Mouse (Mus musculus) gastrocnemius, adult 2 months (tissue): ENCODE data around the gene 4930404N11Rik. TPM values are rescaled to one million over a fixed set of nuclear protein-coding genes. Genes with fewer than 3 reads are reported as not detected.

Experiments
- DNase-seq: peaks from one replicate; pipeline ENCODE4 v3.0.0; 2022
- H3K27ac ChIP-seq: fragments of 200-600 bp; 2 replicates; pipeline ENCODE4 v1.8.1; 2022; ENCODE audit warnings: mild to moderate bottlenecking
- H3K4me3 ChIP-seq: fragments of 200-600 bp; 2 replicates; pipeline ENCODE4 v1.8.1; 2022; ENCODE audit warnings: mild to moderate bottlenecking, moderate library complexity
- CTCF ChIP-seq: fragments of 200-600 bp; IDR thresholded peaks from 2 replicates; pipeline ENCODE4 v1.8.1; 2022; ENCODE audit warnings: antibody characterized with exemption, mild to moderate bottlenecking, moderate library complexity
- intact Hi-C: fragments of 180-260 bp; cut with DNase I; formaldehyde crosslinking; loops from one replicate; pipeline ENCODE4 v1.15.1; 2025
- total RNA-seq, 2 experiments: library from RNA; stranded (reverse); gene quantifications; 2 replicates each; pipeline ENCODE4 v1.2.3; 2021

The 4930404N11Rik gene
- total RNA-seq, 2 experiments from 2014 or later: 0.89 to 1.2 TPM

- no peak overlapping the region for H3K27ac ChIP-seq
- no peak overlapping the region for H3K4me3 ChIP-seq
- no peak for TF ChIP-seq CTCF
- intact Hi-C loops: loop anchor here (10.0 kb wide), 1 partner anchor 169 kb away; the partner anchor contains the start of gene Gna11
- no peak for DNase-seq
These were observed 9.7 kb upstream of the 4930404N11Rik start for GRCm38 (mm10) chr10:81375322-81375721.

- no peak for TF ChIP-seq CTCF
- Histone ChIP-seq H3K27ac (no peak overlapping the region), H3K4me3 (no peak overlapping the region)
- DNase-seq: no peak
- intact Hi-C loops: no loop called here
These were observed 1.5 kb upstream of the 4930404N11Rik start for GRCm38 (mm10) chr10:81367207-81367495.

DNA sequence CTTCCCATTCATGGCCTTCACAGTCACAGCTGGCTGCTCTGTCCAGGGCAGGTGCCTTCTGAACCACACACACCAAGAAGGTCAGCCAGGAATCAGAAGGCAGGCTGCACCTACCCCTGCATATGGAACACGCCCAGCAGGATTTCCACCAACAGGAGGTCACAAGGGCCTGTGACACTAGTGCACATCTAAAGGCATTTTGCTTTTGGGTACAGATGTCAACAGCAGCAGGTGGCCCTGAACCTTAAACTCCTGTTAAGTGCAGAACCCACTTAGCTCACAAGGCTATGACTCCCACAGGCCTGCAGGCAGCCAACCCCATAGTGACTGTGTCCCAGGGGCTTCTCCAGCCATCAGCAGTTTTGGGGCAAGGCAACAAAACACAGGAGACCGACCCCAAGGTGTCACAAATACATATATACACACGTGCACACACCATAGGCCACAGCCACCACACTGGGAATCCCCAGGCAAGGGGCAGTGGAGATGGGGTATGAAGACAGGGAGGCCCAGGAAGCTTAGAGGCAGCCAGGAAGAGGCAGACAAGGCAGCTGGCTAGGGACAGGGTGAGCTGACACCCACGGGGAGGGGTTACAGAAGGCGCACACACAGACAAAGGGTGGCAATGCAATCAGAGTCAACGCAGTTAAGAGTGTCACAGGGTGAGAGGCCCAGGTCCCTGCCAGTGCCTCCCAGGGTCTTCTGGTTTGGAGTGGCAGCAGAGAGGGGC, 1.0 kb upstream of the 4930404N11Rik start:
- TF ChIP-seq CTCF: no peak
- intact Hi-C loops: no loop called here
- DNase-seq: no peak
- Histone ChIP-seq H3K27ac (no peak overlapping the region), H3K4me3 (no peak overlapping the region)

- H3K27ac ChIP-seq: no peak overlapping the region
- TF ChIP-seq CTCF: no peak
These were observed 543 bp downstream of the 4930404N11Rik start for GRCm38 (mm10) chr10:81365073-81365472.

GRCm38 (mm10) chr10:81364666-81365065, 950 bp downstream of the 4930404N11Rik start:
- Histone ChIP-seq H3K4me3 (peak overlapping the region; percentile 56), H3K27ac (no peak overlapping the region)
- intact Hi-C loops: no loop called here
- peak; percentile 64 for DNase-seq
- no peak for TF ChIP-seq CTCF

More at GRCm38 (mm10) chr10:81365073-81365472, 543 bp downstream of the 4930404N11Rik start:
- intact Hi-C loops: no loop called here
- DNase-seq: no peak
- peak overlapping the region; percentile 56 for H3K4me3 ChIP-seq

DNA sequence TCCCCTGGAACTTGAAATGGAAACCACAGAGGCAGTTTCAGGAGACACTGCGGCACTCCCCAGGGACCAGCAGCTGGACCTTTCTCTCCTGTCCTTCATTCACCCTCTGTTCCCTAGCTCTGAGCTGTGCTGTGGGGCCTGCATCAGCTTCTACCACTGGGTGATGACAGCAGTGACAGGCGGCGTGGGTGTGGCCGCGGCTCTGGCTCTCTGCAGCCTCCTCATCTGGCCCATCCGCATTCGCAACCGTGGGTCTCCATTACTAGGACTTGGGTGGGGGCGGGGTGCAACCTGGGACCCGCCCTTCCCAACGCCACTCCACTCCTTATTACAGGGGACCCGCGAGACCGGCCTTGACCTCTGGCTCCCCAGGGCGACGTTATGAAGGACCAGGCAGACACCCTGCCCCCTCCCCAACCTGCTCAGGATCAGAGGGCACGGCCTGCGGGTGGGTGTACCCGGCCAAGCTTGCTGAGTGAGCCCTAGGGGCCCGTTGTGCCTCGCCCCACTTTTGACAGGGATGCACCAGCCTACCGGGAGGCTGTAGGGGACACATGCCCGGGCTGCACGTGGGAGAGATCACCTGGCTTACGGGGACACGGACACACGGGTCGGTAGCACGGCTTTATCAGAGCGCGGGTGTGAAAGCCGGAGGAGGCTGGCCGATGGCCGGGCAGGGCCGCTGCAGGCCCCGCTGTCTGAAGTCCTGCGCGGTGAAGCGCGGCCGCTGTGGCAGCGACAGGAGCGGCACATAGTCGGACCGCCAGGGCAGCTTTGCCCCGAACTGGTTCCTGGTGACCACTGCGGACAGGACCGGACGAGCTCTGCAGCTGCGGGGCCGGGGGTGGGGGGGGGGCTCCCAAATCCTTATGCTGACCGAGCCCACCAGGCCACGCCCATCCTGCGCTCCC, 1.9 kb downstream of the 4930404N11Rik start:
- no peak for DNase-seq
- Histone ChIP-seq H3K27ac (no peak overlapping the region), H3K4me3 (peak overlapping the region; percentile 56)
- intact Hi-C loops: no loop called here
- TF ChIP-seq CTCF: no peak

GRCm38 (mm10) chr10:81362336-81362949, 3.2 kb downstream of the 4930404N11Rik start:
- TF ChIP-seq CTCF: no peak
- DNase-seq: no peak
- H3K27ac ChIP-seq: no peak overlapping the region
- intact Hi-C loops: no loop called here
- peak overlapping the region; percentile 23; the same call in 1 of the 2 replicates for H3K4me3 ChIP-seq

GRCm38 (mm10) chr10:81360721-81361120, 4.9 kb downstream of the 4930404N11Rik start:
- intact Hi-C loops: no loop called here
- H3K27ac ChIP-seq: peak overlapping the region; percentile 4; the same call in 1 of the 2 replicates

GRCm38 (mm10) chr10:81358841-81359240, 6.8 kb downstream of the 4930404N11Rik start:
- intact Hi-C loops: no loop called here
- Histone ChIP-seq H3K27ac (peak overlapping the region; percentile 88), H3K4me3 (peak overlapping the region; percentile 92)
- no peak for TF ChIP-seq CTCF
- DNase-seq: no peak

More at GRCm38 (mm10) chr10:81360721-81361120, 4.9 kb downstream of the 4930404N11Rik start:
- no peak for TF ChIP-seq CTCF
- H3K4me3 ChIP-seq: no peak overlapping the region
- DNase-seq: no peak

- Histone ChIP-seq H3K27ac (peak overlapping the region; percentile 88), H3K4me3 (peak overlapping the region; percentile 92)
- TF ChIP-seq CTCF: no peak
- intact Hi-C loops: no loop called here
- DNase-seq: no peak
These were observed 7.4 kb downstream of the 4930404N11Rik start for GRCm38 (mm10) chr10:81358209-81358608.

- intact Hi-C loops: no loop called here
- peak within 1 kb of the TSS; percentile 88 for H3K27ac ChIP-seq
- DNase-seq: peak; percentile 96
These were observed 8.4 kb downstream of the 4930404N11Rik start, which contains the start of gene Mfsd12 for GRCm38 (mm10) chr10:81356991-81357844. Gene Mfsd12, plus strand, starts transcription at chr10:81357491.

More at GRCm38 (mm10) chr10:81356991-81357844, 8.4 kb downstream of the 4930404N11Rik start, which contains the start of gene Mfsd12:
- TF ChIP-seq CTCF: no peak
- H3K4me3 ChIP-seq: peak within 1 kb of the TSS; percentile 92
